Mouse (Mus musculus) A20 (cell line): ENCODE data around the gene Pard6b.

Experiments used
- DNase-seq: peaks from one replicate; pipeline ENCODE4 v3.0.0-alpha.2; 2011; ENCODE audit warnings: low read depth, low spot score

Gene Pard6b

DNA sequence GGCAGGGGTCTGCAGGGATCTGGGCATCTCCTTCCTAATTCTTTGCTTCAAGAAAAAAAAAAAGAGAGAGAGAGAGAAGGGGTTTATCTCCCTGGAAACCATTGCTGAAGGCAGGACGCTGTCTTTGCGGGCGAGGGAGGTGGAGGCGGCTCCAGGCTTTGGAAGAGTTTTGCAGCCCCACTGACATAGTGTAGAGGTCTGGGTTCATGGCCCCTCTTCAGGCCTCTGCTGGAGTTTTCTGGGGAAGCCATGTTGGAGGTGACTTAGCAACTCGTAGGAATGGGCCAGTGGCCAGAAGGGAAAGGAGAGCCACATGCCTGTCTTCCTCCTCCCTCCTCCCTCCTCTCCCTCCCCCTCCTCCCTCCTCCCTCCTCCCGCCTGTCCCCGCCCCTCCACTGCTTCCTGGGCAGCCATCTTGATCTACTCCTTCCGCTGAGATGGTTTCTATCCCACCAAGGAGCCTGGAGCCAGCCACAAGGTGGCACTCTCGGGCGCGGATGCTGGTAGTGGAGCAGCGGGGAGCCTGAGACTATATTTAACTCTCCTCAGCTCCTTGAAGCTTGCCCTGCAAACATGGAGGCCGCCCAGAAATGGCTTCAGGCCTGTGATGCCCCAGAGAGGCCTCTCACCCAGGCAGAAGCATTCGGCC lies 47.5 kb downstream of the Pard6b start:
- peak; percentile 42 for DNase-seq

DNA sequence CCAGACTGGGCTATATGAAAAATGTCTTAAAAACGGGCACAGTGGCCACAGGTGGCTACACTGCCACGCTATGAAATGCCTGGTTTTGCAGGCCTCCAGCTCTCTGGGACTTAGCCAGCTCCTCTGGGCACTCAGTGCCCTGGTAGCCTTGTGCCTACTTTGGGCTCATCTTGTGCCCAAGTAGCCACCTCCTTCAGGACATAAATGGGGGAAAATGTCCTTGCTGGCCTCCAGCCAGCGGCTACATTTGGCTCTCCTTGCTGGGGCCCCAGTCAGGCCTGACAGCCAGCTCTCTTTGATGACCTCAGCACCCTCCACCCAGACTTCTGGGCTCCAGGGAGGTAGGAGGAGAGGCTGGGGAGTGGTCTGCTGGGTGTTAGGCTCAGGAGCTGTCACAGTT lies 49.2 kb downstream of the Pard6b start:
- no peak for DNase-seq

DNA sequence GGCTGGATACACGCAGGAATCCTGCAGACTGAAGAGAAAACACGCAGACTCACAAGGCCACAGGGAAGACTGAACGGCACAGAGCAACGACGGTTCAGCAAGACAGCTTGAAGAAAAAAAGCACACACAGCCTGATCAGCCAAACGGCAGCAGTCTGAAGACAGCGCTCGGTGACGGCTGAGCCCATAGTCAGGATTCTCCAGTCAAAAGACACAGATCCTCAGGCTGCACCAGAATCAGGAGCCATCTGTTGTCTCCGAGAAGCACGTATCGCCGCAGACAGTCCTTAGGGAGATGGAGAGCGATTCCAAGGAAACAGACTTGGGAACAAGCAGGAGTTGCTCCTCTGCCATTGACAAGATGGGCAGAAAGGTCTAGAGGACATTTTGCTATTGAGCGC lies 56.4 kb downstream of the Pard6b start:
- no peak for DNase-seq

DNA sequence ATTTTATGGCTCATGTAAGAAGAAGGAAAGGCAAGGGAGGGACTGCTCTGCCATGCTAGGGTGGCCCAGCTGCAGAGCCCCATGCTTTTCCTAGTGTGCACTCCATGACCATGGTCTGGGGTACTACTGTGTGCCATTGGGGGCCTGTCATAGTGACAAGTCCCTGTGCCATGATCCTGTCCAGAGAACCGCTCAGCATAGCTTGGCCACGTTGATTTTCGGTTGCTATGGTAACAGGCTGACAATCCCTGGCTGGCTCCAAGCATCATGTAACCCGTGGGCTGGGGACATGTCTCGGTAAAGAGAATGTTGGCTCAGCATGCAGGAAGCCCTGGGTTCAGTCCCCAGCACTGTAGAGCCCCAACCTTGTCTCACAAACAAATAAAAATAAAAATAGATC lies 63.0 kb downstream of the Pard6b start:
- DNase-seq, result no peak

DNA sequence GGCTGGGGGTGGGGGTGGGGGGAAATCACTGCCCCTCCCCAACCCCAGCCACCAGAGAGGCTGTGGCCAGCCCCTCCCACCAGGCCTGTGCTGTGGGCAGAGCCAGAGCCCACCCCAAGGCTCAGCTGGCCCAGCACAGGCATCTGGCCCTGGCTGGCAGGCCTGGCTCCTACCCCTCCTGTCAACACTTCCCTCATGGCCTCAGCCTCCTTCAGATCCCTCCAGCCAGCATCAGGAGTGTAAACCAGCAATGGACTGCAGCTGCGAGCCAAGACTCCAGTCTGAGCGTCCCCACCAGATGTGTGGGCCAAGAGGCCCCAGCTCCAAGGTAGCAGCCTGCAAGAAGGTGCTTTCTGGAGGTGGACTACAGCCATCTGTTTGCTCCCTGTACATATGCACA lies 64.6 kb downstream of the Pard6b start:
- no peak for DNase-seq

DNA sequence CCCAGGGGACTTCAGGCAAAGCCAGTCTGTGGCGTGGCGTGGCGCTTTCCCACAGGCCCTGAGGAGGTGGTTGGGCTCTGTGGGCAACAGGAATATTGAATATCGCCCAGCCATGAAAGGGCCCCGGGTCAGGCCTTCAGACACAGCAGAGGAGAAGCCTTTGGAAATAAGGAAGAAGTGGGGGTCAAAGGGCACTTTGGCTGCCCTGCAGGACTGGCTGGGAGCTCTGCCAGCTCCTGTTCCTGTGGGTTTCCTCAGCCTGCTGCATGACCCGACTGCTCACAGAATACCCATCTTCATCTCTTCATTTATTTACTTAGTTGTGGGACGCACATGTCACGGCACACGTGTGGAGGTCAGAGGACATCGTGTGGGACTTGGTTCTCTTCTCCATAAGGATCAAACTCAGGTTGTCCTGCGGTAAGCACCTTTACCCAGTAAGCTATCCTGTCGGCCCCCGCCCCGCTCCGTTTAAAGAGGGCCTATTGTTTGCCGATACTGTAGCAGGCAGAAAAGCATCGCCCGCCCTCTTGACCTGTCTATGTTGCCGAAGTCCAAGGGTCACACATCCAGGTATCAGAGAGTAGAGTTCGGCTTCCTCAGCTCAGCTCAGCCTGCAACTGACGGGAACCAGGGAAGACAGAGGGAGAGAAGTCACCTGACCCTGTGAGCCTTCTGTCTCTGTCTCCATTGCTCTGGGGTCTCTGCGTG lies 67.1 kb downstream of the Pard6b start:
- DNase-seq, result no peak

DNA sequence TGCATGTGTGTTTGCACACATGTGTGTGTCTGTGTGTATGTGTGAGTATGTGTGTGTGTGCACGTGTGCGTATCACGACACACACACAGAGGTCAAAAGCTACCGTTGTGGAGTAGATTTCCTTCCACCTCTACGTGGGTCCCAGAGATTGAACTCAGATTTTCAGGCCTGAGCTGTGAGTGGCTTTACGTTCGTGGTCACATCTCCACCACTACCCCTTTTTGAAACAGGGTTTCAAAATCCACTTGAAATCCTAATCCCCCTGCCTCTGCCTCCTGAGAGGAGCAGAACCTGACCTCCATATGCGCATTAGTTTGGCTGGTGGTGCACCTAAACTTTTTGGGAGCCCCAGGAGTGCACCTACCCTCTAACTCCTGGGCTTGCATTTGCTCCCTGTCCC lies 68.4 kb downstream of the Pard6b start:
- DNase-seq, result no peak
